Mouse (Mus musculus) CD8-positive naive resting alpha-beta T cell, adult 2 months (primary cell): ENCODE measurements around the gene Aftph.
"Not testable (repeated sequence)": the region's sequence is repeated elsewhere in the genome, so short reads cannot be mapped to it uniquely, and the experiment has no call there.

ENCODE experiments used
- DNase-seq, 2 experiments: peaks; one replicate each; pipeline ENCODE4 v3.0.0; 2022; ENCODE audit warnings: low read depth in 2 of 2, low spot score in 2 of 2

Aftph gene

DNA sequence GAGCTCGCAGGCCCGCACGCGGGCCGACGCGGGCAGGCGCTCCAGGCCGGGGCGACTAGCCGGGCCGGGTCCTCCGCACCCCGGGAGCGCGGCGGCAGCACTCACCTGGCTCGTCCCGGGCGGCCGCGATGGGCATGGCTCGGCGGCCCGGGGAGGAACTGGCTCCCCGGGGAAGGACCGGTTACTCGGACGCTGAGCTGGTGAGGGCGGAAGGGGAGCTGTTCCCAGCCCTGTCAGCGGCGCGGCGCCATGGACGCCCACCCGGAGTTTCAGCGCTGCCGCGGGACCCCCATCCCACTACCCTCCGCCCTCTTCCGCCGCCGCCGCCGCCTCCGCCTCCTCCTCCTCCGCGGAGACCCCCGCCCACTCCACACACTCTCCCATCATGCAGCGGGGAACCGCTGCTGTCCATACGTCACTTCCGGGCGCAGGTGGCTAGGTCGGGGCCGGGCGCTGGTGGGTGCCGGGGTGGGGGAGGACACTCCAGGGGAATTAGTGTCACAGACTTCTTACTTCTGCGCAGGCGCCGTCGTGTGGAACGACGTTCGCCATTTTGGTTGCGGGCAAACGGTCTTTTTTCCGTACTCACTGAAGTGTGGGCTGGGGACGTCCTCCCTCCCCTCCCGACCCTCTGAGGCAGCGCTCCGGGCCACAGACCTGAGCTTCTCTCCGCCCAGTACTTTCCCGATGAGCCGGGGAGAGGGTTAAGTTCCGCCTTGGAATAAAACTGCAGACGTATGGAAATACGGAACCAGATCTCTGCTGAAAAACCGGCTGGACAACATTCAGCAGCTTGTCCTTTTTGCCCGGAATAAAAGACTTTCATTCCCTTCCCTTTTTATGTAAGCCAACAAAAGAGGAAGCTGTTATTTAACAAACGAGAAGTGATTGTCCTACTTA, at the start of gene Aftph:
TSS of gene Aftph (minus strand) at position 389 of the 900 bp plus-strand sequence.
- DNase-seq: peak; percentile 97

DNA sequence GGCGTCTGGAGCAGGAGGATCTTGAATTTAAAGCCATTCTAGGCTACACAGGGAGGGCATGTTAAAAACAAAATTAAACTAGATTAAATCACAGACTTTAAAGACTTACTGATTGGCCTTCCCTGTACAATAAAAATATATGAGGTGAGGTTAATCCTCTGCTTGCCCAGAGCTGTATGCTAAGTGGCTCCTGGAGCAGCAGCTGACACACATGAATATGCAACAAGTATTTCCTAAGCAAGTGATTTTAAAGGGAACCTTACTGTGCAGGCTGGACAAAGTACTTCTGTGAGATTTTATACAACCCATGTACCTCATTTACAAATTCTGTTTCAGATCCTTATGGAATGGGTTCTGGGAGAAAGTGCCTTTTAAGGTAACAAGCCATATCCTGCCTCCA, 47.6 kb upstream of the Aftph start:
- no peak for DNase-seq

DNA sequence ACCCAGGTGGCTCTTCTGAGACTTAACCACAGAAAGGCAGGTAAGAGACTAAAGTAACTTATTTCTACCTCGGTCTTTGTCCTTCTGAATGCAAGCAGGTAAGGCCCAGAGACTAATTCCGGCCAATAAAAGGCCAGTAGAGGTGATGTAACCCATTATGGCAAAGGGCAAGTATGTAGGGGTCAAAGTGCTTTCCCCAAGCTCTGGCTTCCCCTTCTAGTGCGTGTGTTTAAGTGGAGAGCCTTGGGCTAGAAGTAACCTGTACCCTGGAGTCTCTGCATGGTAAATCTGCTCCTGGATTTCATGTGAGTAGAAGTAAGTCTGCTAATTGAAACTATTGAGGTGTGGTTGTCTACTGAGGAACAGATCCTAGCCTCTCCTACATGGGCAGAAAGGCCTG, 46.7 kb upstream of the Aftph start:
- DNase-seq: no peak

- DNase-seq: no peak
These were observed 44.8 kb upstream of the Aftph start for GRCm38 (mm10) chr11:20786191-20786590.

GRCm38 (mm10) chr11:20785186-20785585, 43.8 kb upstream of the Aftph start:
- no peak for DNase-seq

GRCm38 (mm10) chr11:20784776-20785175, 43.4 kb upstream of the Aftph start:
- no peak for DNase-seq

DNA sequence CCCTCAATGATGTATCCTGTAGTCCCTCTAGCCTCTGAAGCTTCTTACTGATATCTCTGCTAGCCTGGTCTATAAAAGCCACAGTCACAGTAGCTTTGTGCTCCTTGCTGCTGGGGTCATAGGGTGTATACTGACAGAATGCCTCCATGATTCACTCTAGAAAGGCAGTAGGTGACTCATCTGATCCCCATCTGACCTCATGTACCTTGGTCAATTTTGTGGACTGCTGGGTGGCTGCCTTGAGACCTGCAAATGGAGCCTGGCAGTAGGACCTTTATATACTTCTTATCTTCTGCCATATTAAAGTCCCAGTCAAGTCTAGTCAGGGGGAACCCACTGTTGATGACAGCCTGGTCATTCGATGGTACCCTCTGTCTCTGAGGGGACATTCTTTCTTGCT, 42.1 kb upstream of the Aftph start:
- DNase-seq: no peak

DNA sequence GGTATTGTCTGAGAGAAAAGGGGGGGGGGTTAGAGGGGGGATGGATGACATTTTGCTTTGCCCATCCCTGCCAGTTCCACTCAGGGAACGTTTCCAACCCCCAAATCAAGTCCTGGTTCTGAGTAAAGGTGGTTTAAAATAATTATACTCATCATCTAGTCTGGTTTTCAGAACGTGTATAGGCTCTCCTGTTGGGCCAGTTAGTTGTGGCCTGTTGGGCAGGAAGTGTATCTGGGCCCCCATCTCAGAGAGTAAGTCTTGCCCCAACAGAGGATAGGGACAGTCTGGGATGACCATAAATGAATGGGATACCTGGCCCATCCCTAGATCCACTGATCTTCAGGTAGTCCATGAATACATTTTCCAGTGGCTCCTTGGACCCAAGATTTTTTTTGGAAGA, 41.2 kb upstream of the Aftph start:
- no peak for DNase-seq

GRCm38 (mm10) chr11:20780312-20780711, 38.9 kb upstream of the Aftph start:
- DNase-seq: no peak

DNA sequence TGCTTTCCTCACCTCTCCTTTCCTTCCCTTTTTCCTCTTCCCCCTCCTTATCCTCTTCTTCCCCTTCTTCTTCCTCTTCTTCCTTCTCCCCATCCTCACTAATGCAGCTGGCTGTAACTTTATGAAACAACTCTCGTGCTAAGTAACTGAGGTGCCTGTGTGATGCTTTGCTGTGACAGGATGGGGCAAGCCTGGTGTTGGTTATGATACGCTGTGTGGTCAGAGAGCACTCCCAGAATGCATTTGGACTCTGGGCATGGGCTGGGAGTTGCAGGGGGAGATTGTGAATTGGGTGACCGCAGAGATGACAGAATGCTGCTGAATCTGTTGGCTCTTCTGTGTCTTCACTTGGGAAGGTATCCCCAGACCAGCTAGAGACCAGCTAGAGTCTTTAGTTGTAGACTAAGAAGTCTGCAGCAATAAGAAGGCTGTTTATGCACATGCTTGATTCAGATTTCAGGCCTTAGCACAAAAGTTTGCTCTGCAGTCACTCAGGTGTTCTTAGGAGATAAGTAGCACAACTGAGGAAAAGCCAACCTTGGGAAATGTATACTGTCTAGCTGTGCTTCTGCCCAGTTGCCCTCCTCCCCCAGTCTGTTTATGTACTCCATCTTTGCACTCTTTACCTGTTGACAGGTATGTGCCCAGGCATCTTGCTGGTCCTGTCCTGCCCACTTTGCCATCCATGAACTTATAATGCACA, 37.6 kb upstream of the Aftph start:
- DNase-seq: no peak

- no peak for DNase-seq
These were observed 36.9 kb upstream of the Aftph start for GRCm38 (mm10) chr11:20778298-20778697.

DNA sequence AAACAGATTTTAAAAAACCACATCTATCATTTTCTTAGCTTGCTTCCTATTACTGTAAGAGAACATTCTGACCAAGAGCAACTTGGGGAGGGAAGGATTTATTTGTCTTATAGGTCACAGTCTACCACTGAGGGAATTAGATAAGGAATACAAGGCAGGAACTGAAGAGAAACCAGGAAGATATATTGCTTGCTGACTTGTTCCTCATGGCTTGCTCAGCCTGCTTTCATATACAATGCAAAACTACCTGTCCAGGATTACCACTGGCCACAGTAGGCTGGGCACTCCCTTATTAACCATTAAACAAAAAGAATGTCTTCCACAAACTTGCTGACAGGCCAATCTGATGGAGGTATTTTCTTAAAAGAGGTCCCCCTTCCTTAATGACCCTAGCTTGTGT, 35.3 kb upstream of the Aftph start:
- DNase-seq: no peak

- no peak for DNase-seq
These were observed 31.3 kb upstream of the Aftph start for GRCm38 (mm10) chr11:20772642-20773041.

DNA sequence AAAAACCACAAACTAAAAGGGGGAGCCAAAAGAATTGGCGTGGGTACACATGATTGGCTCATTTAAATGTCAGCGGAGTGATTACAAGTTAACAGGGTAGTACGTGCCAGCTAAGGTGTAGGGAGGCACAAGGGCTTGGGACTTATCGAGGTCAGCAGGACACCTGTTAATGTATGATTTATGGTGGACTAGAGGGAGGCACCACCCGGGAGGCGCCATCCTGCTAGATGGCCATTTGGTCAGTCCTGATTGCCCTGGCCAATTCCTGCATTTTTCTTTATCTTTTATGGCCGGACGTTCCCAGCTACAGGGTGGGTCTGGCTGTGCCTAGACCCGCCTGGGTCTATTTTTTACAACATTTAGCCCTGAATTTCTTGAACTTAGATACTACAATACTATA, 30.4 kb upstream of the Aftph start:
- not testable (repeated sequence) for DNase-seq

DNA sequence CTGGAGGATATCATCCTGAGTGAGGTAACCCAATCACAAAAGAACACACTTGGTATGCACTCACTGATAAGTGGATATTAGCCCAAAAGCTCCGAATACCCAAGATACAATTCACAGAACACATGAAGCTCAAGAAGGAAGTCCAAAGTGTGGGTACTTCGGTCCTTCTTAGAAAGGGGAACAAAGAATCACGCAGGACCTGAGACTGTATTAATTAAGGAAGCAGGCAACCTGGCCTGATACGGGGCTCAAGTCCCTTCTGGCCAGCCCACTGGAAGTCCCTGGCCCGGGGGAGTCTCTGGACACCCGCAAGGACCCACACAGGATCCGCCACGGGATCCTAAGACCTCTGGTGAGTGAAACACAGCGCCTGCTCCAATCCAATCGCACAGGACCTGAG, 20.6 kb upstream of the Aftph start:
- DNase-seq: not testable (repeated sequence)

DNA sequence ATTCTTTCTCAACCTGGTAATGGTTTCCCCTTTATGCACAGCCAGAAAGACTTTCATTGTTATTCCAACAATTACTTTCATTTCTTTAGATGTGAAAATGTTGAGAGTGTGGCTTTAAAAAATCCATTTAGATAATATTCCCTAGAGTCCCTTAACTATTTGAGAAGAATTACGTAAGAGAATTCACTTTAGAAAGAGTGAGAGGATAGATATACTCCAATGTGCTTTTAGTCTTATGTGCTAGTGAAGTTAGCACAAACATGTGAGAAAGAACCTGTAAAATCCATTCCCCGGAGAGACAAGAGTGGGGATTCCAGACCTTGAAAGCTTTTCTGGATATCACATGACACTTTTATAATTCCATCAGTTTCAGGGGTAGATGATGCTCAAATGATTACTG, 9.2 kb upstream of the Aftph start:
- no peak for DNase-seq

GRCm38 (mm10) chr11:20743353-20743752, 2.0 kb upstream of the Aftph start:
- DNase-seq: no peak

DNA sequence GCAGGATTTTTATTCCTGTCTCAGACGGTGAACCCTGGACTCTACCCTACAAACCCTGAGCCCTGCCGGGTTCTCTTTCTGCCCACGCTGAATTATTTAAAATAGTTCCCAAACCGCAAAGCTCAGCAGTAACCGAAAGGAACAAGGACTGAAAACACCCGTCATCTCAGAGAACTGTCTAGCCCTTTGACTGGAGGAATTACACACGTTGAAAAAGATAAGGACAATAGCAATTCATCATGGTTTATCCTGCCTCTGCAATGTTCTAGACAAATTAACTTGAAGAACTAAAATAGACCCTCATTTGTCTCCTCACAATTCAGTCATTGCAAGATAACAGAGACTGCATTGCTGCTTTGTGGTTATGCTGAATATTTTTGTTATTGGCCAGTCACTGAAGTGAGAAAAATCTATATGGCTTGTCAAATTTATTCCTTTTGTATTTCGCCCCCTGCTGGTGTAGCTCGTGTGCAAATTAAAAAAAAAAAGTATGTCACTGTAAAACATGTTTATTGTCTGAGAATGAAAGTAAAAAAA, 1.0 kb upstream of the Aftph start:
- DNase-seq: peak; percentile 58 to 79

DNA sequence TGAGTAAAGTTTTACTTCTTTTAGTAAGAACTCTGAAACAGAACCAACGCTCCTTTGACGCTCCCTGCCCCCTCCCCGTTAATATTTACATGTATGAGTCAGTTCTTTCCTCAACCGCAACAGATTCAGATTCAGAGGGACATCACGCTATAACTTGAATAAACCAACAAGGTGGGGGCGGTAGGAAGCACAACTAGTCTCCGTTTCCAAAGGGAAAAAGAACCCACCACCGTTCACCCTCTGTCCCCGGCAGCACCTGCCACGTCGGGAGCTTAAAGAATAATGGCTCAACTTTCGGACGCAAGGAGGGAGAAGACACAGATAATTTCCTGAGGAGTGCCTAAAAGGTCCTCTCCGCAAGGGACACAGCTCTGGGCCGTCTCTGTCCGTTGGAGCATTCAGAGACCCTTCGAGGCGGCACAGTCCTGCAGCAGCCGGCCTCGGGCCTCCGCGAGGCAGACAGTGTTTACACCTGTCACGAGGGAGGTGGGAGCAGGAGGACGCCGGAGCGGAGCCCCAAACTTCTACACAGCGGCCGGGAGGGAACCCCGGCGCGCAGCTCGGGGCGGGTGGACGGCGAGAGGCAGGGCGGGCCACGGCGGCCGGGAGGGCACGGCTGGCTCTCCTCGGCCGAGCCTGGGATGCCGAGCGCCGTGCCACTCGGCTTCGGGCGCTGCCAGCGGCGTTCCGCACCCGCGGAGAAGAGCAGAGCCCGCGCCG, 748 bp downstream of the Aftph start:
- DNase-seq: peak in 1 of 2 experiments; percentile 52

- no peak for DNase-seq
These were observed 7.3 kb downstream of the Aftph start for GRCm38 (mm10) chr11:20734066-20734465.

GRCm38 (mm10) chr11:20733486-20734030, 7.8 kb downstream of the Aftph start:
- DNase-seq: no peak
